Mouse (Mus musculus) lung, adult 2 months (tissue): ENCODE results near the gene Qpctl.

ENCODE experiments used
- CTCF ChIP-seq: fragments of 200-500 bp; IDR thresholded peaks from 2 replicates; pipeline ENCODE4 v1.5.1; 2011; ENCODE audit warnings: mild to moderate bottlenecking, low read length, control low read depth; ENCODE audit not compliant: insufficient read depth
- POLR2A ChIP-seq: fragments of 200-500 bp; IDR thresholded peaks from 2 replicates; pipeline ENCODE4 v1.6.1; 2011; ENCODE audit warnings: low read depth, mild to moderate bottlenecking, control low read depth, low read length, borderline replicate concordance; ENCODE audit errors: extremely low read depth

GRCm38 (mm10) chr7:19170142-19170541 is 21.1 kb upstream of the Qpctl start:
- TF ChIP-seq CTCF (no peak), POLR2A (no peak)
